Mouse (Mus musculus): ENCODE measurements at regions not wholly inside any gene's neighbourhood (a gene's known extent, or its start where the extent isn't known, plus 50 kb on each side); places are given as distances from the start of the nearest gene placed in this dataset.

GRCm38 (mm10) chr9:68188921-68189320 is 348.7 kb downstream of the Vps13c start:
- Histone ChIP-seq H3K4me1 (ENCODE audit: insufficient read depth) (no peaks in the 10 kb centered on the region), H3K27me3 (ENCODE audit: insufficient read depth, low read length) (no peaks in the 10 kb centered on the region), H3K4me3 (ENCODE audit: low read depth, low read length) (no peak overlapping the region), H3K4me2 (no peak overlapping the region), H3K36me3 (ENCODE audit: insufficient read depth) (no peaks in the 10 kb centered on the region), H3K27ac (ENCODE audit: low read depth) (no peak overlapping the region), H3K9ac (no peak overlapping the region), H3K9me3 (ENCODE audit: low read depth, low read length) (no peaks in the 10 kb centered on the region)
- TF ChIP-seq CTCF (IDR thresholded peaks at IDR 0.05; ENCODE audit: low read depth) = no peak
- ATAC-seq (ENCODE audit: insufficient read depth) (no peak), DNase-seq (no peak)

DNA sequence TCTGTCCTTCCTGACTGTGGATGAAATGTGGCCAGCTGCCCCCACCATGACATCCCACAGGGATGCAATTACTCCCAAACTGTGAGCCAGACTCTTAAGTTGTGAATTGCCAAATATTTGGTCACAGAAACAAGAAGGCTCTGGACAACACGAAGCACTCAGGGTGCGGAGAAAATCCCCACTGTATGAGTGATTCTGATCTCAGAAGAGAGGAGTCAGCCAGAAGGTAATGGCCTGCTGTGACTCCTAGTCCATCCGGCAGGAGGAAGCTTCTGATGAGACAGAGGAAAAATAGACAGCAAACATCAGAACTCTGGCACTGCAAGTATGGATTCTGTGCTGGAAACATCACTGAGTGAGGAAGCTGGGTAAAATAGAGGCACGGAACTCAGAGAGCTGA is 359.6 kb downstream of the Vps13c start:
- Histone ChIP-seq H3K4me2 (no peak overlapping the region), H3K4me3 (ENCODE audit: low read depth, low read length) (no peak overlapping the region), H3K9ac (no peak overlapping the region), H3K36me3 (ENCODE audit: insufficient read depth) (no peaks in the 10 kb centered on the region), H3K27me3 (ENCODE audit: insufficient read depth, low read length) (no peaks in the 10 kb centered on the region), H3K27ac (ENCODE audit: low read depth) (no peak overlapping the region), H3K4me1 (ENCODE audit: insufficient read depth) (no peaks in the 10 kb centered on the region), H3K9me3 (ENCODE audit: low read depth, low read length) (no peaks in the 10 kb centered on the region)
- TF ChIP-seq CTCF (IDR thresholded peaks at IDR 0.05; ENCODE audit: low read depth) = no peak
- DNase-seq = no peak
- WGBS = 80% methylated on average over 4 of the region's 4 CpGs
- ATAC-seq (ENCODE audit: insufficient read depth) = no peak

- Histone ChIP-seq H3K27ac (ENCODE audit: low read depth) (no peak overlapping the region), H3K9me3 (ENCODE audit: low read depth, low read length) (no peaks in the 10 kb centered on the region), H3K36me3 (ENCODE audit: insufficient read depth) (no peaks in the 10 kb centered on the region), H3K27me3 (ENCODE audit: insufficient read depth, low read length) (no peaks in the 10 kb centered on the region), H3K4me3 (ENCODE audit: low read depth, low read length) (no peak overlapping the region), H3K4me1 (ENCODE audit: insufficient read depth) (no peaks in the 10 kb centered on the region), H3K4me2 (no peak overlapping the region), H3K9ac (no peak overlapping the region)
- DNase-seq = no peak
- 65% methylated on average over 5 of the region's 5 CpGs for WGBS
- ATAC-seq (ENCODE audit: insufficient read depth) = no peak
- TF ChIP-seq CTCF (IDR thresholded peaks at IDR 0.05; ENCODE audit: low read depth) = no peak
Measured at GRCm38 (mm10) chr9:68201031-68201430, 360.8 kb downstream of the Vps13c start.

- DNase-seq = no peak
- Histone ChIP-seq H3K4me1 (ENCODE audit: insufficient read depth) (no peaks in the 10 kb centered on the region), H3K36me3 (ENCODE audit: insufficient read depth) (no peaks in the 10 kb centered on the region), H3K4me2 (no peak overlapping the region), H3K4me3 (ENCODE audit: low read depth, low read length) (no peak overlapping the region), H3K9me3 (ENCODE audit: low read depth, low read length) (no peaks in the 10 kb centered on the region), H3K9ac (no peak overlapping the region), H3K27ac (ENCODE audit: low read depth) (no peak overlapping the region), H3K27me3 (ENCODE audit: insufficient read depth, low read length) (no peaks in the 10 kb centered on the region)
- WGBS = 78% methylated on average over 6 of the region's 6 CpGs
- ATAC-seq (ENCODE audit: insufficient read depth) = no peak
- no peak for TF ChIP-seq CTCF (IDR thresholded peaks at IDR 0.05; ENCODE audit: low read depth)
Measured at GRCm38 (mm10) chr9:68225694-68226093, 385.5 kb downstream of the Vps13c start.

DNA sequence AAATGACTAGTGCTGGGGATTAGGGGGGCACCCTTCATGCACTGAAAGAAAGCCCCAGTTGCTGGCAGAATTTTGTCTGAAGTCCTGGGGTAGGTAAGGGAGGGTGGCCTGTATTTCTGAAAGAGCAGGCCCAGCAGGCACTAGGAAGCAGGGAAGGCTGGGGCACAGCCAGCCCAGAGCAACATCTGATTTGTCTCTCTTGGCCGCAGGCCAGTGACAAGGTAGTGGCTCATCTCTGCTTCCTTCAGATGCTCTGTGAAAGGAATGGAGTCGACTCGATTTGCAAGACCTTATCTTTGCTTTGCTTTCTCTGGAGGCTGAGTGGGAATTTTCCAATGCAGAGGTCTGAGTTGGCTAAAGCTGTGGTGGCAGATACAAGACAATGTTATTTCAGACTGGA is 390.9 kb downstream of the Vps13c start:
- Histone ChIP-seq H3K4me3 (ENCODE audit: low read depth, low read length) (no peak overlapping the region), H3K4me2 (no peak overlapping the region), H3K9me3 (ENCODE audit: low read depth, low read length) (no peaks in the 10 kb centered on the region), H3K4me1 (ENCODE audit: insufficient read depth) (no peaks in the 10 kb centered on the region; the same call in 1 of the 2 replicates), H3K9ac (no peak overlapping the region), H3K36me3 (ENCODE audit: insufficient read depth) (no peaks in the 10 kb centered on the region), H3K27ac (ENCODE audit: low read depth) (no peak overlapping the region), H3K27me3 (ENCODE audit: insufficient read depth, low read length) (no peaks in the 10 kb centered on the region)
- ATAC-seq (ENCODE audit: insufficient read depth) (no peak), DNase-seq (no peak)
- TF ChIP-seq CTCF (IDR thresholded peaks at IDR 0.05; ENCODE audit: low read depth) = no peak
- WGBS = 68% methylated on average over 3 of the region's 3 CpGs

DNA sequence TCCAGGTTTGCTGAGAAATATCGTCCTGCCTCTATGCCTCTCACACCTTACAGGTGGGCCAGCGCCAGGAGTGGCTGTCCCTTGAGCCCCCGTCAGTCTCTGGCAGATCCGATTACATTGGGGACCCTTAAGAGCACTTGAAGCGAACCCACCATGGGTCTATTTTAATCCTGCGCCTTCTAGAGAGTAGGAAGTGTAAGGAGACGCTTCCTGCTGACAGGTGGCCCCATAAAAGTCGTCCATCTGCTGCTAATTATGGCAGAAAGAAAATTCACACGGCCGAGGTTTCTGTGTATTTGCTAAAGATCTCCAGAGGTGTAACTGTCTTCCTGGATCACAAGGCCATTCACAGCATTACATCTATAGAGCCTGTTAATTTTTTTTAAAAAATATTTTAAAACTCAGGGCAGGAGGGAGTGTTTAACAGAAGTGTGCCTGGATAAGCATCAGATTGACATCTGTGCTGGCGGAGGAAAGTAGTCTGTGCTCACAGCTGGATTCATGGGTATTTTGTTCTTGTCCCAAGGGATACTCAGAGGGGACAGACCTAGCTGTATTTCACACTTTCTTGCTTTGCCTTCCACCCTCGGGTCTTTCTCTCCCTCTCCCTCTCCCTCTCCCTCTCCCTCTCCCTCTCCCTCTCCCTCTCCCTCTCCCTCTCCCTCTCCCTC is 394.9 kb downstream of the Vps13c start:
- DNase-seq = no peak
- H3K4me1 ChIP-seq (ENCODE audit: insufficient read depth) = no peaks in the 10 kb centered on the region; the same call in 1 of the 2 replicates
- no peak overlapping the region for H3K27ac ChIP-seq (ENCODE audit: low read depth)
- TF ChIP-seq CTCF (IDR thresholded peaks at IDR 0.05; ENCODE audit: low read depth) = no peak
- H3K27me3 ChIP-seq (ENCODE audit: insufficient read depth, low read length) = no peaks in the 10 kb centered on the region
- ATAC-seq (ENCODE audit: insufficient read depth) = no peak
- H3K9ac ChIP-seq = no peak overlapping the region
- no peaks in the 10 kb centered on the region for H3K9me3 ChIP-seq (ENCODE audit: low read depth, low read length)
- no peak overlapping the region for H3K4me3 ChIP-seq (ENCODE audit: low read depth, low read length)
- no peaks in the 10 kb centered on the region for H3K36me3 ChIP-seq (ENCODE audit: insufficient read depth)
- 0 out of 2 replicates have a peak overlapping the region, but pooled peaks have one; percentile 4 for H3K4me2 ChIP-seq
- 18% methylated on average over 12 of the region's 12 CpGs for WGBS

DNA sequence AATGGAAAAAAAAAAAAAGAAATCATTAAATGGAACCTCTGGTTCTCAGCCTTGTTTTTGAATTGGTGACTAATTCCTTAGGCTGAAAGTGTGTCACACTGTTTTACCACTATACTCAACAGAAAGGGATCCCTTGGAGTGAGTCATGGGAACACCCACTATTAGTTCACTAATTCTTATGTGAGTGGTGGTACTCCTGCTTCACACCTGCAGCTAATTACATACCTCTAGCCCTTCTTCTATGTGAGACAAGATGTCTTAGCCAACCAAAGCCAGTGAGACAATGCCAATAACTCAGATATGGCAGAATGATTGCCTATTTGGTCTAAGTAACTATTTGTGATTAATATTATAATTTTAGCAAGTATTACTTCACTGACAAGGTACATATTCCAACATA is 398.9 kb downstream of the Vps13c start:
- H3K27me3 ChIP-seq (ENCODE audit: insufficient read depth, low read length) = no peaks in the 10 kb centered on the region
- H3K4me3 ChIP-seq (ENCODE audit: low read depth, low read length) = no peak overlapping the region
- no peak overlapping the region for H3K4me2 ChIP-seq
- no peaks in the 10 kb centered on the region for H3K9me3 ChIP-seq (ENCODE audit: low read depth, low read length)
- ATAC-seq (ENCODE audit: insufficient read depth) = no peak
- TF ChIP-seq CTCF (IDR thresholded peaks at IDR 0.05; ENCODE audit: low read depth) = no peak
- no peaks in the 10 kb centered on the region for H3K36me3 ChIP-seq (ENCODE audit: insufficient read depth)
- no peak for DNase-seq
- H3K4me1 ChIP-seq (ENCODE audit: insufficient read depth) = no peaks in the 10 kb centered on the region; the same call in 1 of the 2 replicates
- H3K27ac ChIP-seq (ENCODE audit: low read depth) = no peak overlapping the region
- no peak overlapping the region for H3K9ac ChIP-seq

Measured in lung, embryonic 14.5 days (tissue).